ENCODE assay signal across 42 mouse cellular contexts in the genomic region with DNA sequence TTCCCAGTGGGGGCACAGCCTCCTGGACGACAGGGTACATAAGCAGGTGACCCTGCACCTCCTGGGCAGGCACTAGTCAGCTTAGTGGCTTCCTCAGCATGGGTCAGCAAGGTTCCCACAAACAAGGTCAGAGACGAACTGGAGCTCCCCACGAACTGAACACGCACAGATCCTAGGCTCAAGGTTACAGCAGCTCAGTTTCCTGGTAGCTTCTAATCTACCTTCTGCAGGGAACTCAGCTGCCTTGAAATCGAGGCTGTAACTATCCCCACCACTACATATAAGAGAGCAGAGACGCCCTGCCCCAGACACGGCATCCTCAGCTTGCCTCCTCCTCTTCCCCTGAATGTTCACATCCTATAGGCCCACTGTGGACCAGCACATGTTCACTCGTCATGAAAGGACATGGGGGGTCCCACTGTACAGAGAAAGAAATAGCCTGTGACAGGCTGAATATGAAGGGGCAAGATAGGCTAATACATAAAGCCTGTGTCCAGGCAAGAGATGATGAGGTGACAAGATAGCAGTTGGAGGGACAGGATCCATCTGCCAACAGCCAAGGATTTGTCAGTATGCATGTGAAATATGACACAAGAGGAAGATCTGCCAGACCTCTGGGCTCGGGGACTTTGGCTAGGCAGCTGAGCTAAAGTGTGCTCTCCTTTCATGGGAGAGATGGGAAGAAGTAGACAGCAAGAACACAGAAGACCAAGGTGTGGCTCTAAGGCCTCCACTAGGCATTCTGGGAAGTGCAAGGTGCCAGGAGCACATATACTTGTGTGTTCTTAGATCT. TPM values are rescaled to one million over a fixed set of nuclear protein-coding genes. Genes with fewer than 3 reads are reported as not detected.
"Had no signal": no experiment of that assay in that cellular context is flagged by ENCODE, and none has a peak within 500 bp of the region (broad histone marks: within the 10 kb centered on the region; RNA-seq: fewer than 3 reads in every experiment).

No protein-coding gene starts in this region.

- H3K4me1 ChIP-seq: heart, embryonic 13.5 days; heart, embryonic 15.5 days; hindbrain, embryonic 13.5 days; hindbrain, embryonic 15.5 days; kidney, embryonic 15.5 days; limb, embryonic 13.5 days; limb, embryonic 15.5 days; liver, embryonic 12.5 days had no signal

- H3K4me3 ChIP-seq: heart, adult 2 months; heart, embryonic 13.5 days; heart, embryonic 15.5 days; hindbrain, embryonic 13.5 days; hindbrain, embryonic 15.5 days; kidney, embryonic 15.5 days; limb, embryonic 13.5 days; limb, embryonic 15.5 days; liver, embryonic 12.5 days had no signal

- H3K27ac ChIP-seq: heart, adult 2 months; heart, embryonic 13.5 days; heart, embryonic 15.5 days; hindbrain, embryonic 13.5 days; hindbrain, embryonic 15.5 days; hindbrain, postnatal 0 days; kidney, embryonic 15.5 days; kidney, postnatal 0 days; limb, embryonic 13.5 days; limb, embryonic 15.5 days; liver, embryonic 12.5 days; liver, embryonic 14.5 days had no signal

- H3K27me3 ChIP-seq: heart, embryonic 13.5 days; heart, embryonic 15.5 days; hindbrain, embryonic 13.5 days; hindbrain, embryonic 15.5 days; kidney, embryonic 15.5 days; limb, embryonic 13.5 days; limb, embryonic 15.5 days; liver, embryonic 12.5 days had no signal

- DNase-seq: gastrocnemius, postnatal 10 days; gastrocnemius, postnatal 25 days; heart, adult 11 months; heart, adult 2 months; heart, postnatal 14 days; heart, postnatal 36 days; kidney, adult 11 months; kidney, adult 2 months; kidney, adult 9 months; kidney, postnatal 14 days; kidney, postnatal 36 days; layer of hippocampus, adult 9-11 months; layer of hippocampus, postnatal 36 days; left cerebral cortex, postnatal 4 days had no signal

RNA-seq across cellular contexts. Expression of gene Lcn12, which starts 33.0 kb away (rescaled TPM):
- total RNA-seq: gastrocnemius, postnatal 10 days; gastrocnemius, postnatal 25 days; heart, adult 2 months; heart, postnatal 14 days; heart, postnatal 36 days; hematopoietic stem cell, adult 5-6 weeks; hindbrain, postnatal 0 days; layer of hippocampus, adult 18-20 months; layer of hippocampus, adult 8-10 months; layer of hippocampus, postnatal 14 days; layer of hippocampus, postnatal 36 days; left cerebral cortex, adult 18-20 months; left cerebral cortex, adult 8-10 months; left cerebral cortex, postnatal 10 days; left cerebral cortex, postnatal 25 days; left cerebral cortex, postnatal 4 days; liver, adult 2 months had no signal
- polyA plus RNA-seq: heart, adult 2 months; heart, embryonic 11.5 days; heart, embryonic 13.5 days; heart, embryonic 15.5 days; heart, postnatal 0 days; hindbrain, embryonic 11.5 days; hindbrain, embryonic 13.5 days; hindbrain, embryonic 15.5 days; hindbrain, postnatal 0 days; intestine, embryonic 14.5 days; intestine, embryonic 16.5 days; kidney, adult 2 months; kidney, embryonic 15.5 days; kidney, postnatal 0 days; large intestine, adult 2 months; limb, embryonic 11.5 days; limb, embryonic 13.5 days; limb, embryonic 15.5 days; liver, embryonic 12.5 days; liver, embryonic 14.5 days; liver, embryonic 16.5 days had no signal
